Mouse (Mus musculus) forebrain, embryonic 12.5 days (tissue): Measurements from ENCODE around the gene Ppp1r1b. TPM values are rescaled to one million over a fixed set of nuclear protein-coding genes. Genes with fewer than 3 reads are reported as not detected.
A peak's percentile ranks its signal among the peaks of the same experiment; 100 is the strongest.

Experiments used
- ATAC-seq: fragments of 200-750 bp; cut with Nextera tagmentation; 2 replicates; pipeline ENCODE4 v1.8.0; 2017; ENCODE audit warnings: moderate TSS enrichment; ENCODE audit not compliant: low FRiP score
- H3K27ac ChIP-seq: fragments of 300-500 bp; sonication (generic); 2 replicates; pipeline ENCODE4 v1.5.1; 2016; ENCODE audit warnings: mild to moderate bottlenecking
- H3K27me3 ChIP-seq: fragments of 300-500 bp; sonication (generic); 2 replicates; pipeline ENCODE4 v1.6.1; 2016; ENCODE audit warnings: mild to moderate bottlenecking
- H3K36me3 ChIP-seq: fragments of 300-500 bp; sonication (generic); replicated peaks from 2 replicates; pipeline ENCODE4 v1.6.1; 2016; ENCODE audit warnings: mild to moderate bottlenecking
- H3K4me1 ChIP-seq: fragments of 300-500 bp; sonication (generic); 2 replicates; pipeline ENCODE4 v1.6.1; 2016
- H3K4me2 ChIP-seq: fragments of 300-500 bp; sonication (generic); 2 replicates; pipeline ENCODE4 v1.6.1; 2016; ENCODE audit warnings: mild to moderate bottlenecking, moderate library complexity
- H3K4me3 ChIP-seq: fragments of 300-500 bp; sonication (generic); replicated peaks from 2 replicates; pipeline ENCODE4 v1.5.1; 2016; ENCODE audit warnings: mild to moderate bottlenecking
- H3K9ac ChIP-seq: fragments of 300-500 bp; sonication (generic); 2 replicates; pipeline ENCODE4 v1.6.1; 2016; ENCODE audit warnings: mild to moderate bottlenecking
- H3K9me3 ChIP-seq: fragments of 300-500 bp; sonication (generic); 2 replicates; pipeline ENCODE4 v1.6.1; 2016
- WGBS: fragments of 180-500 bp; shearing (Covaris S2); methylation state at CpG from one replicate; pipeline ENCODE4 v1.1.7; 2016; 5-methylcytosine and 5-hydroxymethylcytosine counted together
- polyA plus RNA-seq: library from polyadenylated mRNA; unstranded; fragments of >200 nt; fragmentation: Nextera tagmentation; extraction: Ambion mirVana; gene quantifications from 2 replicates; pipeline ENCODE4 v1.2.1, GENCODE M21; 2016

Ppp1r1b gene
- polyA plus RNA-seq, 1 experiment from 2014 or later: 3.1 TPM

GRCm38 (mm10) chr11:98322159-98322558 lies 26.0 kb upstream of the Ppp1r1b start:
- Histone ChIP-seq H3K4me1 (peaks cover 12% of the 10 kb centered on the region), H3K27me3 (peaks cover 98% of the 10 kb centered on the region), H3K27ac (no peak overlapping the region), H3K4me2 (no peak overlapping the region), H3K9ac (no peak overlapping the region), H3K36me3 (no peaks in the 10 kb centered on the region), H3K9me3 (no peaks in the 10 kb centered on the region), H3K4me3 (no peak overlapping the region)
- WGBS: 0% methylated on average over 1 of the region's 1 CpGs
- no peak for ATAC-seq

- peaks cover 23% of the 10 kb centered on the region for H3K4me1 ChIP-seq
These were observed 24.9 kb upstream of the Ppp1r1b start for GRCm38 (mm10) chr11:98323136-98323866.

GRCm38 (mm10) chr11:98323933-98324332 lies 24.3 kb upstream of the Ppp1r1b start:
- H3K36me3 ChIP-seq: no peaks in the 10 kb centered on the region
- 2% methylated on average over 9 of the region's 9 CpGs for WGBS
- ATAC-seq: no peak
- no peak overlapping the region for H3K4me2 ChIP-seq
- H3K9me3 ChIP-seq: no peaks in the 10 kb centered on the region
- peaks cover 98% of the 10 kb centered on the region for H3K27me3 ChIP-seq
- peaks cover 26% of the 10 kb centered on the region for H3K4me1 ChIP-seq
- no peak overlapping the region for H3K4me3 ChIP-seq
- no peak overlapping the region for H3K9ac ChIP-seq
- no peak overlapping the region for H3K27ac ChIP-seq

More at GRCm38 (mm10) chr11:98323136-98323866, 24.9 kb upstream of the Ppp1r1b start:
- peaks cover 98% of the 10 kb centered on the region for H3K27me3 ChIP-seq
- WGBS: 2% methylated on average over 10 of the region's 10 CpGs
- H3K9ac ChIP-seq: no peak overlapping the region
- no peak overlapping the region for H3K4me3 ChIP-seq
- no peak overlapping the region for H3K27ac ChIP-seq
- no peaks in the 10 kb centered on the region for H3K36me3 ChIP-seq
- no peak for ATAC-seq
- no peaks in the 10 kb centered on the region for H3K9me3 ChIP-seq
- H3K4me2 ChIP-seq: no peak overlapping the region

- peak overlapping the region; percentile 25 for H3K4me2 ChIP-seq
- WGBS: 3% methylated on average over 14 of the region's 14 CpGs
- no peak for ATAC-seq
- no peaks in the 10 kb centered on the region for H3K36me3 ChIP-seq
- H3K9ac ChIP-seq: peak overlapping the region; percentile 21; the same call in 1 of the 2 replicates
- H3K9me3 ChIP-seq: no peaks in the 10 kb centered on the region
- H3K27me3 ChIP-seq: peaks cover 98% of the 10 kb centered on the region
- H3K4me1 ChIP-seq: peaks cover 33% of the 10 kb centered on the region
- peak overlapping the region; percentile 21 for H3K4me3 ChIP-seq
- H3K27ac ChIP-seq: no peak overlapping the region
These were observed 22.9 kb upstream of the Ppp1r1b start for GRCm38 (mm10) chr11:98325191-98325820.

- WGBS: 0% methylated on average over 13 of the region's 22 CpGs
- Histone ChIP-seq H3K36me3 (no peaks in the 10 kb centered on the region), H3K9me3 (no peaks in the 10 kb centered on the region), H3K4me3 (peak overlapping the region; percentile 21), H3K27ac (no peak overlapping the region), H3K9ac (peak overlapping the region; percentile 21; the same call in 1 of the 2 replicates), H3K4me2 (peak overlapping the region; percentile 25), H3K27me3 (peaks cover 98% of the 10 kb centered on the region), H3K4me1 (peaks cover 31% of the 10 kb centered on the region)
- ATAC-seq: no peak
These were observed 22.4 kb upstream of the Ppp1r1b start for GRCm38 (mm10) chr11:98325821-98326218.

- Histone ChIP-seq H3K27me3 (peaks cover 98% of the 10 kb centered on the region), H3K36me3 (no peaks in the 10 kb centered on the region), H3K4me1 (peaks cover 30% of the 10 kb centered on the region), H3K9ac (peak overlapping the region; percentile 33), H3K9me3 (no peaks in the 10 kb centered on the region), H3K27ac (peak overlapping the region; percentile 77; the same call in 1 of the 2 replicates), H3K4me2 (peak overlapping the region; percentile 44), H3K4me3 (peak overlapping the region; percentile 43)
- ATAC-seq: no peak
- WGBS: 2% methylated on average over 19 of the region's 19 CpGs
These were observed 21.5 kb upstream of the Ppp1r1b start for GRCm38 (mm10) chr11:98326741-98327135.

- Histone ChIP-seq H3K27me3 (peaks cover 98% of the 10 kb centered on the region), H3K4me2 (peak overlapping the region; percentile 44), H3K4me3 (peak overlapping the region; percentile 43), H3K9me3 (no peaks in the 10 kb centered on the region), H3K27ac (peak overlapping the region; percentile 77), H3K9ac (peak overlapping the region; percentile 55), H3K36me3 (no peaks in the 10 kb centered on the region), H3K4me1 (peaks cover 30% of the 10 kb centered on the region)
- under 1% methylated on average over 94 of the region's 97 CpGs for WGBS
- ATAC-seq: no peak
These were observed 20.8 kb upstream of the Ppp1r1b start for GRCm38 (mm10) chr11:98327136-98328030.

- Histone ChIP-seq H3K4me1 (peaks cover 30% of the 10 kb centered on the region), H3K4me3 (peak overlapping the region; percentile 43), H3K36me3 (no peaks in the 10 kb centered on the region), H3K9ac (peak overlapping the region; percentile 55), H3K9me3 (no peaks in the 10 kb centered on the region), H3K27ac (peak overlapping the region; percentile 77), H3K27me3 (peaks cover 98% of the 10 kb centered on the region), H3K4me2 (peak overlapping the region; percentile 44)
- WGBS: 0% methylated on average over 34 of the region's 35 CpGs
- no peak for ATAC-seq
These were observed 20.2 kb upstream of the Ppp1r1b start for GRCm38 (mm10) chr11:98328031-98328370.

- ATAC-seq: no peak
- Histone ChIP-seq H3K4me1 (peaks cover 35% of the 10 kb centered on the region), H3K4me3 (peak overlapping the region; percentile 43), H3K27me3 (peaks cover 98% of the 10 kb centered on the region), H3K36me3 (no peaks in the 10 kb centered on the region), H3K9ac (peak overlapping the region; percentile 55), H3K27ac (peak overlapping the region; percentile 77), H3K4me2 (peak overlapping the region; percentile 44), H3K9me3 (no peaks in the 10 kb centered on the region)
- under 1% methylated on average over 56 of the region's 56 CpGs for WGBS
These were observed 19.7 kb upstream of the Ppp1r1b start for GRCm38 (mm10) chr11:98328371-98329069.

- H3K9ac ChIP-seq: peak within 1 kb of the TSS; percentile 55
- H3K27me3 ChIP-seq: peaks cover 98% of the 10 kb centered on the region
- 2% methylated on average over 38 of the region's 38 CpGs for WGBS
- peak within 1 kb of the TSS; percentile 44 for H3K4me2 ChIP-seq
- H3K36me3 ChIP-seq: no peaks in the 10 kb centered on the region
- H3K4me3 ChIP-seq: peak within 1 kb of the TSS; percentile 43
- H3K9me3 ChIP-seq: no peaks in the 10 kb centered on the region
- ATAC-seq: 0 out of 2 replicates have a peak, but pooled peaks have one; percentile 44
- H3K4me1 ChIP-seq: peaks cover 43% of the 10 kb centered on the region
- peak within 1 kb of the TSS; percentile 77 for H3K27ac ChIP-seq
These were observed 18.9 kb upstream of the Ppp1r1b start, which contains the start of gene Neurod2 for GRCm38 (mm10) chr11:98329081-98329959. Gene Neurod2 (minus strand): TSS chr11:98329648.
